Mouse (Mus musculus) adipocyte (in vitro differentiated cells): ENCODE measurements around the gene Magi2.

Experiments
- DNase-seq: peaks from one replicate; pipeline ENCODE4 v3.0.0-alpha.2; 2016; ENCODE audit warnings: low spot score

The Magi2 gene

DNA sequence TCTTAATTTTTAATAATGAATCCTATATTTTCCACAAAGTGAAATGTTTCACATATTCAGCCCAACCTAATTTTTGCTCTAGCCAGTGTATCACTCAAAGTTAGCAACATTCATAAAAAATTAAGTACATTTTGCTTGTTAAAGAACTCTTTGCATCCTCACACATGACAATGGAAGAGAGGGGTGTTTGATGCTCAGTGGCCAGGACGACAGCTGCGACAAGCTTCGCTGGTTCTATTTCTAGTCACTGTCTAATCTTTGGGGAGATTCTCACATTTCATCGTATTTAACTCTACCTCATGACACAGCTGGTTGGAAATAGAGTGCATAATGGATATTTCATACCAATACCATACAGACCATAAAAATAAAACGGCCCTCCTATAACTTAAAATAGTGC is 1379.7 kb downstream of the Magi2 start:
- DNase-seq, result no peak

DNA sequence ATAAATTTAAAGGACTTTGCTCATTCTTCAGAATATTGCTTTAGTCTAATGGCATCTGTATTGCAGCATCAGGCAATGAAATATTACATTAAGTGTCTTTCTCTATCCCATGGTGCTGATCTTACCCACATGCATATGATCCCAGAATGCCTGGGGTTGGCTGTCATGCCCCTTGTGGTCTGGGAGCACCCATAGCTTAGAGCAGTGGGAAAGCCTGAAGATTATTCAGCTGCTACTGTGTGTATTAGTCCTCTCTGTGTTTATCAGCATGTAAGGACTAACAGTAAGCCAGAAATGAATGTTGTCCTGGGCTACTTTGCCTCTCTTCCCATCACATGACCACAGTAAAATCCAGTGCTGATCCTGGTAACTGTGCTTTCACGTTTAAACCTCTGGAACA is 1380.7 kb downstream of the Magi2 start:
- DNase-seq, result no peak

DNA sequence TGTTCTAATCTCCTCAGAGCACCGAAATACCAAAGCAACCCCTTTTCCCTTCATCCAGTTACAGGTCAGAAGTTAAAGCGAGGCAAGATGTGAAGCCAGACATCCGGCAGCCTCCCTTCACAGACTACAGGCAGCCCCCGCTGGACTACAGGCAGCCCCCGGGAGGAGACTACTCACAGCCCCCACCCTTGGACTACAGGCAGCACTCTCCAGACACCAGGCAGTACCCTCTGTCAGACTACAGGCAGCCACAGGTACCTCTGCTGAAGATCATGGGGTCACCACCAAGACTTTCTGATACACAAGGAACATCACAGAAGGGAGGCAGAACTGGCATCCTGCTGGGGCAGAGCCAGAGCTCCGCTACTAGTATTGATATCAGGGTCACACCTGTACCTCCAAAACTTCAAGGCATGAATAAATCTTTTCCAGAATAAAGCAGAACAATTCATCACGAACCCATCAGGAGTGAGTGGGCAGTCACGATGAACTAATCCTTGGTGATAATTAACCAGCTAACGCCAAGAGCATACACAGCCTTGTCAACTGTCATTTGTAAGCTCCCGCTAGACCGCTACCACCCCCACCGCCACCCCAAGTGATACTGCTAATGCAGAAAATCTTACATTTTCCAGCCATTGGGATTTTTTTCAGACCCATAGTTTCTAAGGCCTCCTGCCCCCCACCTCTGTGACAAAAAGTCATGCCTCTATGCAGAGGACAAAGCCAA is 1382.5 kb downstream of the Magi2 start:
- no peak for DNase-seq

DNA sequence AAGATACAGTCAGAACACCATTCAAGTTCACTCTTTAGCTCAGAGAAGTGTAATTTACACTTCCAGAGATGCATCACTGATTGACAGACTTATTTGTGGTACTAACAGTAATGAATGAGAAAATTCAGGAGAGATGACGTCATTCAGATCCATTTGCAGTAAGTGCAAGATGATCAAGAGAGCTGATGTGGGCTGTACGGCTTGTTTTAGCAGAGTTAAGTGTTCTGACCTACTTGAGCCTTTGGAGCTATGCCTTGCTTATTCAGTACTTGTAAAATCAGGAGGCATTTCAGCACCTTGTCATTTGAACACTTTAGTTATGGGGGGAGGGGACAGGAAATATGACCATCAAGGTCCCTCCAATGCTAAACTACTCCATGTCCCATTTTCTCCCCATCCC is 1383.8 kb downstream of the Magi2 start:
- DNase-seq, result no peak

DNA sequence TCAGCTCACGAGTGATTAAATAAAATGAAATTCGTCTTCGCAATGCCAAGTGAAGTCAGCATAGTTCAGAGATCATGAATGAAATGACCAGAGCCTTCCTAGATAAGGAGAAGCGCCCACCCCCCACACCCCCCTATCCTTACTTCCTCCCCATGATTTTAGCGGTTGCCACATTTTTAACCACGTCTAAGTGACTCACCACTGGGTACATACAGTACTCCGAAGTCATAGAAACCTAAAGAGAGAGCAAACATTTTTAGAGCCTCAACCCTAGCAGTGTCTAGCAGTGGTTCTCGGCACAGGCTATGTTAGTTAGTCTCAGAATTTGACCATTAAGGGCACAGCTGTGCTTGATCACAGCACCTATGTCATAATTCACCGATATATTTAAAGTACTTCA is 1385.8 kb downstream of the Magi2 start:
- no peak for DNase-seq

DNA sequence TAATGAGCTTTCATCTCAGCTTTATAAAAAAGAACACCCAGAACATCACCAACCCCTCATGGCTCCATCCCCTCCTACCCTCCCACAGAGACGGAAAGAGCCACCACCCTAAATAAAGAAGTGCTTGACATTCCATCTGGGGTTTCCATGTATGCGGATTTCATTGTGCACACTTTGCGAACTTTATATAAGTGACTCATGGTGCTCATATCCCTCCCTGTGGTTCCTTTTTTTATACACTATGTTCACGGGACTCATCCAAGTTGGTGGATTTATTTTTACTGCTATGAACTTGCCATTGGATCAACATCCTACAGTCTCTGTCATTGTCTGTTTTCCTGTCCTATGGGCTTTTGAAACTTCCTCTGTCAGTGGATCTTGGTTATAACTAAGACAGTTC is 1388.1 kb downstream of the Magi2 start:
- no peak for DNase-seq

DNA sequence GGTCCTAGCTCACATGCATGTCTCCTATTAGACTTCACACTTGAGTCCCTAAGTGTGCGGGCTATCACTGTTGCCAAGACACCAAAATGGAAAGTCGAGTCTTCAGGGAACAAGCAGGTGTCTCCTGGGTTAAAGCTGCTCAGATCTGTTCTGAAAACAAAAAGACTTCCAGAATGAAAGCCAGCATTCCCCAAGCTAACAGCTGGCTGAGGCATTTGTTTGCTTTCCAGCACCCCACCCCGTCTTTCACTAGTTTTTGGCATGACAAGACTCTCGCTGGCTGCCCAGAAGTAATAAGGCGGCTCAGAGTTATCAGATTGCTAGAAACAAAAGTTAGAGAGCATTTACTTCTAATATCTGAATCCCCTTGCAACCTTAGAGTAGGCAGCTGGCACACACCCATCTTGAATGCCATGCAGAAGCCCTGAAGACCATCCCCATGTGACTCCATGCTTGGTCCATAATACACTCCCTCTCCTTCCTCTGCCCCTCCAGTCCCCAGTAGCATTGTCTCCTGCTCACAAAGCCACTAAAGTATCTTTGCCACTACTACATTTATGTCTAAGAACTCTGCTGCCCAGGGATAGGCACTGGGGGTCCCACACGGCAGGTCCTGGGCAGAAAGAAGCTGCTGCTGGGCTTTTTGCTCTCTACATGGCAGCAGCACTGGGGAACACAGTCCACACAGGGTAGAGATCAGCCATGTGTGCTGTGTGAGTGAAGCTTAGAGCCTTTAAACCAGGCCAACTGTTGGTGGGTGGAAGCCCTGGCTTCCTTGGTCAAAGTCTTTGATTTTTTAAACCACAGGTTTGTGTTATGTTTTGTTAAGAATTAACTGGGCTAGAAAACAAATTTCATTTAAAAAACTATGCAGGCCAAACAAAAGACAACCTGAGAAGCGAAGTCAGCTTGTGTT is 1394.0 kb downstream of the Magi2 start:
- DNase-seq, result no peak

DNA sequence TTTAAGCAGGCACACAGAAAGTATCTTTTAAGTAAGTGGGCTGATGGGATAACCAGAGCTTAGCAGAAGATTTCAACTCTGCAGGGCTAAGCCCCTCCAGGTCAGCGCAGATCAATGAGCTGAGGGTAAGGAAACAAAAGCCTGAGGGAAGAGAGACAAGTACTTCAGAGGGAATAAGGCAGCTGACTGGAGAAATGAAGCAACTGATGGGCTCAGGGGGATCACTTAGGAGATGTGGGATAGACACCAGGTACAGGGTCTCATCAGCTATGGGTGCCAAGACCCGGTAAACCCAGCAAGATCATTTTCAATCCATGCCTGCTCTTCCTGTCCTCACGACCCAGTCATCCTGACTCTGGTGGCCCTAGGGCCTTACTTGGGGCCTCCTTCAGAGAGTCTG is 1395.6 kb downstream of the Magi2 start:
- no peak for DNase-seq

DNA sequence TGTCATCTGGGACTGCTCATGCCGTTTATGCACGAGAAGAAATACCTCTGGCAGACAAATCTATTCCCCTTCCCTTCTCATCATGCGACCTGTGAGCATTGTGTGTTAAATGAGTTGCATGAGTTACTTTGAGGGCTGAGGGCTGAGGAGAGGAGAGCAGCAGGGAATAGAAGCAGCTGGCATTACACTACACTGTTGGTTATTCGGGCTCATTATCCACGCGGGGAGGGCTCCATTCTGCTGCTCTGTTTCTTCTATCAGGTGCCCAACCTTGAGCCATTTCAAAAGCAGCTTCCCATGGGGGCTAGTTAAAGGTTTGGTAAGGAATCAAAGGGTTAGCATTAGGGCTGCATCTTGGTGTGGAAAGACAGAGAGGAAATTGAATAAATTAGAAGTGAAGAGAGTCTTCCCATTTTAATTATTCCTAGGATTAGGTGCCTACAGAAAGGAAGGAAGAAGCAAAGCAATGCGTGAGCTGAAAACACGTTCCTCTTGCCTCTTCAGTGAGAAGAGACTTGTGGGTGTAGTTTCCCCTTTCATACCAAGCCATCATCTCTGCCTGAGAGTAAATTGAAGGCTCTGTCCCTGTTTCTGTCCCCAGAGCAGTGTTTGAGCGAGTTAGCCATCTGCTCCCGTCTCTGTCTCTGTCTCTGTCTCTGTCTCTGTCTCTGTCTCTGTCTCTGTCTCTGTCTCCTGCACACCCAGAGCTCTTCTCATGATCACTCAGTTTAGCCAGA is 1396.2 kb downstream of the Magi2 start:
- no peak for DNase-seq

DNA sequence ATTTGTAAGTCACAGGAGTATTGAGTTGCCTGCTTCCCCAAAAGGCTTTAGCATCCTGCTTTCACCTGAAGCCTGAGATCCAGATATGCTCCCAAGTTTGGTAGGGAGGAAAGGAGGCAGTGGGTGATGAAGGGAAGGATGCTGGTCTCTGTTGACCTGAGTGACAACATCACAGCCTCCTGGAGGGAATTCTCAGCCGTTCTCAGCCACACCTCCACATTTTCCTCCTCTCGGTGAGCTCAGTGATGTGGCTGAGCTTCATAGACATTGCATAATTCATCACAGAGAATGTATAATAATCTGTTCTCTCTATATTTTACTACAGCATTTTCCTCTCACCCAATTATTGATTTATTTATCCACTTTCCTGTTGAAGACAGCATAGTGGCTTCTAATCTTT is 1398.3 kb downstream of the Magi2 start:
- DNase-seq, result no peak

DNA sequence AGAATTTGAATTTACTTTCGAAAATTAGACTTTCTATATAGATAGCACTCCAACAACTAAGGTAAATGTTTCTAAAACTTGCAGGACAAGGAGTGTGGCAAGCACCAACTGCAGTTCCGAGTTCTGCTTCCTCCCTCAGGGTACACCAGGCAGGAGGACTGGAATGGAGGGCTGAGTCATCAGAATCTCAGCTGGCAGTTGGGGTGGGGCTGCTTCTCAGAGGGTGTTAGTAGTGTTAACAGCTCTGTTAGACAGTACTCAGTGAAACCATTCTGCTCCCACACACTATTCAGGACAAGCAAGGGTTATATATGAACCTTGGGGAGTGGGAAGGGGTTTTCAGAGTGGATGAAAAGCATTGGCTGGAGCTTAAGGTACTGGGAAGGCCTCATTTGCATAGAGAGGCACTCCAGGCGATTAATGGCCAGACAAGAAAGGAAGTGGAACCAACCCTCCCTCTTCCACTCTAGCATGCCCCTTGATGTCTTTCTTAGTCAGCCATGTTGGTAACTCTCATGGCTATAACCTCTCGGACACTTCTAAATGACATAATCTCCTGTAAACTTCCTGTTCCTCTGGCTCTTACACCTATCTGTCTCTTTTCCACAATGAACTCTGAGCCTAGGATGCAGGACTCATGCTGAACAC is 1402.2 kb downstream of the Magi2 start:
- no peak for DNase-seq

DNA sequence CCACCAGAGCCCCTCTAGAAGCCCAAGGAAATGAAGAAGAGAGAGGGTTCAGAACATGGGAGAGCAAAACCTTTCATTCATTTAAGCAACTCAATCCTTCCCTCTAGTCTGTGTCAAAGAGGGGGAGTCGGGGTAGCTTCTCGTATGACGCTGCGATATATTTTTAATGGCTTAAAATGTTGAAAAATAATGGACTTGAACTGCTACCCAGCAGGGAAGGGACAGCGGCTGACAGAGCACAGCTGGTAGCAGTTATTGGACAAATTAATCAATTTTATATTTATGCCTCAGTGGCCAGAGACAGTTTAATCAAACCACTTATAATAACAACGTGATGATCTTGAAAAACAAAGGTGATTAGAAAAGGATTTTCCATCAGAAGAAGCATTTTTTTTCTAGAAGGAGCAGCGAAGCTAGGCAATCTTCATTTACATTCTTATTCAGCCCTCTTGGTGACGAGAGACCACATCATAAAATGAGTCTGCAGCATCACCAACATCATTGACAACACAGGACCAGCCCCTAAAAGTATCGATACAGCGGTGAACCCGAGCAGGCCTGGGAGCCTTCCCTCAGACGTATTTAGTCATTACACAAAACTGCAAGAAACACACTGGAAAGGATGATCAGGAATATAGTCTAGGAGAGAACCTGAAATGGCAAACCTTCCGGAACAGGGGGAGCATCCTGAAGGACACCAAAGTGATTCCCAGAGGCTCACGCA is 1407.4 kb downstream of the Magi2 start:
- no peak for DNase-seq

DNA sequence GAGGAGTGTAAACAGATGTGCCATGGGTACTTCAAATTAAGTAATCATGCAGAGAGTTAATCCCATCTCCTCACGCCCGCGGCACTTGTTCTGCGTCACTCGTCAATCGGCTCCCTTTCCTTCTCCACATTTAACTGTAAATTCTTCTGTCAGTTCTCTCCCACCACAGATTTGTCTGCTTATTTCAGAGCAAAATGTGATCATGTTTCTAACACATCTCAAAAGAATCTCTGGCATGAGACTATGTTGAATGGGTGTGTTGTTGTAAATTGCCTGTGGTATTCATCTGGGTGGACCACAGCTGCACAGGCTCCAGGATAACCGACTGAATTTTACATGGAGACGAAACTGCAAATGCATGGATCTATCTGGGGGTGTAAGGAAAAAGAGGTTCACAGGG is 1408.0 kb downstream of the Magi2 start:
- no peak for DNase-seq

DNA sequence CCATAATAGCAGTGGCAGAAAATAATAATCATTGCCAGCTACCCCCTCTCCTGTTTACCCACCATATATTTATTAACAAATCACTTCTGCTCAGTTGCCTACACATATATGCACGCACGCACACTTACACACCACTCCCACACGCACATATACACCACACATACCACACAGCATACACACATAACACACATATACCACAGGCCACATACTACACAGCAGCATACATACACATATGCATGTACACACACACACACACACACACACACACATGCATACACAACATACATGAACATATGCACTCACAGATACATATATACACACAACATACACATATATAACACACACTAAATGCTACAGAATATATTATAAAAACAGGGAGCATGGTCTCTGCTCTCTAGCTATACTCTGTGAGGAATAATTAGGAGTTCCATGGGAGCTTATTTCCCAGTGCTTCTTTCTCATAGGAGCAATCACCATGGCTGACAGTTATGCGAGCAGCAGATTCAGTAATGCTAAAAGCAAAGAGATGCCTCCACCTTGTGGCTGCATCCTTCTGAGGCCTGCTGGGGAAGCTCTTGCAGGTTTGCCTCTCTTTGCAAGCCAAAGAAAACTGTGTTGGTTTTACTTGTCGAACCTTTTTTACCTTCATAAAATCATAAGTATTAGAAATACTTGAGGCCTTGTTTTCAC is 1410.6 kb downstream of the Magi2 start:
- no peak for DNase-seq

DNA sequence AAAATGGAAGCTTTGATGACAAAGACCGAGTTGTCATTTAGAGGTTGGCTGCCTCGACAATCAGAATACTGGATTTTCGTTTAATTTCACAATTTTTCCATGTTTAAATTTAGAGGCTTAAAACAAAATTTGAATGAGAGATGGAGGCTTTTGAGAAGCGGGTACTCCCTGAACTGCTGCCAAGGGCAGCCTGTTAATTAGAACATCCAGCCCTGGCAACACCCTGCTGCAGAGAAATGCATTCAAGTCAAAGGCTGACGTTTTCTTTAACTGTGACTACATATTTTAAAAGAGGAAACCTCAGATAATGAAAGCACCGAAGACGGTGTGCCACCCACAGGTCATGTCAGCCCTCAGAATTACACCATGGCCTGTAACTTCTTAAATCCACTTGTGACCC is 1415.4 kb downstream of the Magi2 start:
- no peak for DNase-seq

DNA sequence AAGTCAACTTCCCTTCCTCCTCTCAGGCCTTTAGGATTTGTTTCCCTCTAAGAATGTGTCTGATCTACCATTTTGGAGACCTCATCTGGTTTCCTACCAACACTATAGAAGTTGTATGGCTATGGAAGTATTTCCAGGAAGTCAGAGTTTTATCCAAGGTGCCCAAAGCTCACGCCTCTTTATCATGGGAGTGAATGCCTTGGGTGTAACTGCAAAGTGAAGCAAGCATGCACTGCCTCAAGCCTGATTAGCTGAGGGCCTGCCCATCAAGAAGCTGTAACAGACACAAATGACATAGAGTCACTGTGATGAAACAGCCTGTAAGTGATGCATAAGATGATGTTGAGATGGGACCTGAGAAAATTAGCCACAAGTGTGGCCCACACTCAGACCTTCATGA is 1416.9 kb downstream of the Magi2 start:
- DNase-seq, result no peak

DNA sequence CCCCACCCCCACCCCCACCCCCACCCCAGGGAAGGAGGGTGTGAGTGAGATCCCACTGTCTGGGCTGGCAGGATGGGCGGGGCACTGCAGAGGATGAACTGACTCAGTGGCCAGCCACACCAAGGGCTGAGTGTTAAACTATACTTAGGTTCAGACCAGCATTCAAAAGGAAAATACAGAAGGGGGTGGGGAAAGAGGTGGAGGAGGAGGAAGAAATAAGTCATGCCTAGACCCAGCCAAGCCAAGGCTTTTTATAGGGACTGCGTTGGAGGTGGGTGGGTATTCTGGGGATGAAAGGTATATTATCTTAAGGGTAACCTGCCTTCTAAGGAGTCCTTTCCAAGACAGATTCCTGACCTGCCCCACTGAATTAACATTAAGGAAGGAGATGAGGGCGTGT is 1420.1 kb downstream of the Magi2 start:
- DNase-seq, result no peak

DNA sequence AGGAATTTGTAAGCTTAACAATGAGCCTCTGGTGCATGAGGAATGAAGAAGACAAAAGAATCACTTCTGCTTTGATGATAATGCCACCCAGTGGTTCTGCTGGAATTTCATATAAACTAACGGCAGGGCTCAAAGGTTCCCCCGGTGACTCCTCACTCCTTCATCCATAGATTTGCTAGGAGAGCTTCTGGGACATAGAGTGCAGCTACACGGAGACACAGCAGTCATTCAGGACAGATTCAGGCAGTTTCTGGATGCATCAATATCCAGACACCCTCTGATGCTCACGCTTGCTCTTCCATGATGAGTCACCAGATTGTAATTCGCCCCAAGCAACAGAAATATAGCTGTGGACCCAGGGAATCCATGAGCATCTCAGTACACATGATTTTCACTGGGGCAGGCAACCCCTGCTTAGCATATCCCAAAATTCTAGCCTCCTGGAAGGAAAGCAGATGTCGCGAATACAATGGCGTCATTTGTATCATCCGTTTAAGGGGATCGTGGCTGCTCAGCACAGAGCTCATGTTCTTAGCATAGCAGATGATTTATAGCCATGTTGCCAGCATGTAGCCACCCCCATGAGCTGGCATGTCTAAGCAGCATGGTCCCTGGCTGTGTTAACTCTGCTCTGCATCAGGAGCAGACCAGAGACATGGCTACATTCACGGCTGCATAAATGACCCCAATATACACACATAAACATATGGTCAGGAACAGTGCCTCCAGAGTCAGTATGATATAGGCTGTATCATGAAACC is 1426.8 kb downstream of the Magi2 start:
- no peak for DNase-seq

DNA sequence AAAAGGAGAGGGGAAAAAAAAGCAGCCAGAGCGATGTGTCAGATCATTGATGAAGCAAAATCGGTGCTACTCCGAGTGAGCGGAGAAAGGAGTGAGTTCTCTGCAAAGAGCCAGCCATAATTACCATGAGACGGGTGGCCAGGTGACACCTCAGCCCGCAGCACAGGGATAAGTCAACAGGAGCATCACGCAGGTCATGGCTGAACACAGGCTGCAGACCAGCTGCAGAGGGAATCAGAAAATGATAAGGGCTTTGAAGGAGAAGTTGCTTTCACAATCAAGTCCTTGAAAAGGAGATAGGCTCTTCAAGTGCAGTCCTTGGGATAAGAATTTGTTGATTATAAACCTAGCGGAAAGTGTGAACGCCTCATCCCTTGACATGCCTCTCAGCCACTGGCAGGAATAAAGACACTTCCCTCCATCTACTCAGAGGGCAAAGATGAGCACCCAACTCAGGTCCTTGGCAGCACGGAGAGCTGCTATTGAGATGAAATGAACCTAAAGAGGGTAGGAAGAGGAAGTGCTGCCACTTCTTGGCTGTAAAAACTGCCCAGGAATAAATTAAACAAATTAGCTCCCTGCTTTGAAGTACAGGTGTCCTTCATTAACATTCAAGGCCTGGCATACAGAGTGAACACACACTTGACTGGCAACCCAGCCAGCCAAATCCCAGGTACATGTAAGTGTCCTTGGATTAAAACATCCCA is 1428.1 kb downstream of the Magi2 start:
- no peak for DNase-seq

DNA sequence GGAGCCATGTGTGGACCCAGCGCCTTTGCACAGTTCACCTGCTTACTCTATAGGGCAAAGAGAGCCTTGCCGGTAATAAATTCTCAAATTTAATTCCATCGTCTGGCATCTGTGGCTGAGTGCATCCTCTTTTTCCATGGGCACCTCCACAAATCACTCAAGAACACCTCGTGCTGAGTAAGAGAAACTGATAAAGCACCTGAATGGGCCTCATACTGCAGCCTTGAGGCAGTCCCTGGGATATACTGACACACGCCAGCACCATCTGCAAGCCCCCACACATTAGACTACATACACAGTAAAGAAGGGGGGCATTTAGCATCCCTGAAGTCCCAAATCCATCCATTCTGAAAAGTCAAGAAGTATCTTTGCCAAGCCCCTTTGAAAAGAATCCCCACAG is 1430.2 kb downstream of the Magi2 start:
- no peak for DNase-seq
